Mouse (Mus musculus) limb, embryonic 15.5 days (tissue): ENCODE data around the gene Avl9. TPM values are rescaled to one million over a fixed set of nuclear protein-coding genes. Genes with fewer than 3 reads are reported as not detected.
A peak's percentile ranks its signal among the peaks of the same experiment; 100 is the strongest.

ENCODE experiments used
- ATAC-seq: fragments of 200-750 bp; cut with Nextera tagmentation; 2 replicates; pipeline ENCODE4 v1.8.0; 2017; ENCODE audit warnings: low read depth, moderate TSS enrichment; ENCODE audit not compliant: insufficient number of reproducible peaks, low FRiP score, low TSS enrichment
- H3K27ac ChIP-seq: fragments of 300-500 bp; sonication (generic); 2 replicates; pipeline ENCODE4 v1.5.1; 2015; ENCODE audit warnings: moderate library complexity, mild to moderate bottlenecking, inconsistent platforms
- H3K27me3 ChIP-seq: fragments of 300-500 bp; sonication (generic); 2 replicates; pipeline ENCODE4 v1.6.1; 2015; ENCODE audit warnings: inconsistent platforms
- H3K36me3 ChIP-seq: fragments of 300-500 bp; sonication (generic); 2 replicates; pipeline ENCODE4 v1.6.1; 2015; ENCODE audit warnings: inconsistent platforms
- H3K4me1 ChIP-seq: fragments of 300-500 bp; sonication (generic); 2 replicates; pipeline ENCODE4 v1.6.1; 2015; ENCODE audit warnings: inconsistent platforms
- H3K4me2 ChIP-seq: fragments of 300-500 bp; sonication (generic); 2 replicates; pipeline ENCODE4 v1.6.1; 2015; ENCODE audit warnings: mild to moderate bottlenecking, inconsistent platforms
- H3K4me3 ChIP-seq: fragments of 300-500 bp; sonication (generic); 2 replicates; pipeline ENCODE4 v1.5.1; 2015; ENCODE audit warnings: mild to moderate bottlenecking, inconsistent platforms
- H3K9ac ChIP-seq: fragments of 300-500 bp; sonication (generic); 2 replicates; pipeline ENCODE4 v1.6.1; 2015; ENCODE audit warnings: inconsistent platforms
- H3K9me3 ChIP-seq: fragments of 300-500 bp; sonication (generic); 2 replicates; pipeline ENCODE4 v1.6.1; 2016; ENCODE audit warnings: inconsistent platforms
- WGBS: fragments of 180-500 bp; shearing (Covaris S2); methylation state at CpG from one replicate; pipeline ENCODE4 v1.1.7; 2015; 5-methylcytosine and 5-hydroxymethylcytosine counted together
- polyA plus RNA-seq: library from polyadenylated mRNA; unstranded; fragments of >200 nt; fragmentation: Nextera tagmentation; extraction: Ambion mirVana; gene quantifications from 2 replicates; pipeline ENCODE4 v1.2.1, GENCODE M21; 2015

Avl9 gene
- polyA plus RNA-seq: 7.9 and 8.2 TPM in 2 replicates

- Histone ChIP-seq H3K36me3 (no peaks in the 10 kb centered on the region), H3K9ac (peak within 1 kb of the TSS; percentile 87), H3K4me1 (0 out of 2 replicates have a peak, but pooled peaks cover 3% of the 10 kb centered on the region), H3K27me3 (no peaks in the 10 kb centered on the region), H3K4me2 (peak within 1 kb of the TSS; percentile 59), H3K27ac (peak within 1 kb of the TSS; percentile 98), H3K9me3 (no peaks in the 10 kb centered on the region), H3K4me3 (peak within 1 kb of the TSS; percentile 86)
- WGBS: under 1% methylated on average over 63 of the region's 64 CpGs
- peak; percentile 99 for ATAC-seq
These were observed at the start of gene Avl9 for GRCm38 (mm10) chr6:56714574-56715269. TSS of gene Avl9 (plus strand) at chr6:56714899.

- ATAC-seq: no peak
- 90% methylated on average over 3 of the region's 3 CpGs for WGBS
- no peak overlapping the region for H3K27ac ChIP-seq
- no peaks in the 10 kb centered on the region for H3K36me3 ChIP-seq
- H3K4me3 ChIP-seq: no peak overlapping the region
- H3K4me2 ChIP-seq: no peak overlapping the region
- no peaks in the 10 kb centered on the region for H3K9me3 ChIP-seq
- no peaks in the 10 kb centered on the region for H3K27me3 ChIP-seq
- no peak overlapping the region for H3K9ac ChIP-seq
- no peaks in the 10 kb centered on the region for H3K4me1 ChIP-seq
These were observed 26.5 kb upstream of the Avl9 start for GRCm38 (mm10) chr6:56688238-56688637.

- Histone ChIP-seq H3K4me3 (no peak overlapping the region), H3K9ac (no peak overlapping the region), H3K9me3 (no peaks in the 10 kb centered on the region), H3K4me1 (no peaks in the 10 kb centered on the region), H3K27ac (no peak overlapping the region), H3K36me3 (no peaks in the 10 kb centered on the region), H3K27me3 (no peaks in the 10 kb centered on the region), H3K4me2 (no peak overlapping the region)
- WGBS: 6% methylated on average over 2 of the region's 2 CpGs
- no peak for ATAC-seq
These were observed 23.5 kb upstream of the Avl9 start for GRCm38 (mm10) chr6:56691205-56691604.

- no peak overlapping the region for H3K27ac ChIP-seq
- H3K4me2 ChIP-seq: no peak overlapping the region
- H3K4me3 ChIP-seq: no peak overlapping the region
- no peaks in the 10 kb centered on the region for H3K36me3 ChIP-seq
- no peaks in the 10 kb centered on the region for H3K4me1 ChIP-seq
- ATAC-seq: no peak
- H3K9ac ChIP-seq: no peak overlapping the region
- H3K9me3 ChIP-seq: no peaks in the 10 kb centered on the region
- H3K27me3 ChIP-seq: no peaks in the 10 kb centered on the region
- WGBS: 61% methylated on average over 4 of the region's 4 CpGs
These were observed 22.3 kb upstream of the Avl9 start for GRCm38 (mm10) chr6:56692445-56692844.

GRCm38 (mm10) chr6:56703931-56704900 lies 10.5 kb upstream of the Avl9 start, which contains the start of gene Lsm5:
TSS of gene Lsm5 (minus strand) at chr6:56704710.
- Histone ChIP-seq H3K27me3 (no peaks in the 10 kb centered on the region), H3K4me3 (peak within 1 kb of the TSS; percentile 79), H3K9me3 (no peaks in the 10 kb centered on the region), H3K27ac (peak within 1 kb of the TSS; percentile 57; the same call in 1 of the 2 replicates), H3K4me2 (peak within 1 kb of the TSS; percentile 73), H3K4me1 (no peaks in the 10 kb centered on the region), H3K36me3 (no peaks in the 10 kb centered on the region), H3K9ac (peak within 1 kb of the TSS; percentile 56)
- under 1% methylated on average over 46 of the region's 46 CpGs for WGBS
- ATAC-seq: 0 out of 2 replicates have a peak, but pooled peaks have one; percentile 30

- Histone ChIP-seq H3K4me2 (peak overlapping the region; percentile 59), H3K36me3 (no peaks in the 10 kb centered on the region), H3K27ac (peak overlapping the region; percentile 98), H3K4me3 (peak overlapping the region; percentile 86), H3K27me3 (no peaks in the 10 kb centered on the region), H3K4me1 (0 out of 2 replicates have a peak, but pooled peaks cover 3% of the 10 kb centered on the region), H3K9me3 (no peaks in the 10 kb centered on the region), H3K9ac (no peak overlapping the region)
- 44% methylated on average over 7 of the region's 7 CpGs for WGBS
- no peak for ATAC-seq
These were observed 519 bp upstream of the Avl9 start for GRCm38 (mm10) chr6:56714186-56714573.

GRCm38 (mm10) chr6:56715270-56715666 lies 569 bp downstream of the Avl9 start:
- peak overlapping the region; percentile 87 for H3K9ac ChIP-seq
- no peaks in the 10 kb centered on the region for H3K36me3 ChIP-seq
- H3K9me3 ChIP-seq: no peaks in the 10 kb centered on the region
- H3K4me3 ChIP-seq: peak overlapping the region; percentile 86
- ATAC-seq: no peak
- H3K4me1 ChIP-seq: 0 out of 2 replicates have a peak, but pooled peaks cover 3% of the 10 kb centered on the region
- H3K4me2 ChIP-seq: peak overlapping the region; percentile 59
- peak overlapping the region; percentile 98 for H3K27ac ChIP-seq
- H3K27me3 ChIP-seq: no peaks in the 10 kb centered on the region
- 0% methylated on average over 25 of the region's 25 CpGs for WGBS

GRCm38 (mm10) chr6:56719071-56719470 lies 4.4 kb downstream of the Avl9 start:
- no peak overlapping the region for H3K4me2 ChIP-seq
- no peaks in the 10 kb centered on the region for H3K27me3 ChIP-seq
- H3K36me3 ChIP-seq: peaks cover 4% of the 10 kb centered on the region; the same call in 1 of the 2 replicates
- no peak for ATAC-seq
- 0 out of 2 replicates have a peak, but pooled peaks cover 7% of the 10 kb centered on the region for H3K4me1 ChIP-seq
- no peaks in the 10 kb centered on the region for H3K9me3 ChIP-seq
- WGBS: 71% methylated on average over 1 of the region's 1 CpGs
- no peak overlapping the region for H3K27ac ChIP-seq
- H3K4me3 ChIP-seq: no peak overlapping the region
- no peak overlapping the region for H3K9ac ChIP-seq

GRCm38 (mm10) chr6:56720877-56721276 lies 6.2 kb downstream of the Avl9 start:
- no peak for ATAC-seq
- no peaks in the 10 kb centered on the region for H3K27me3 ChIP-seq
- H3K9me3 ChIP-seq: no peaks in the 10 kb centered on the region
- no peak overlapping the region for H3K9ac ChIP-seq
- 0 out of 2 replicates have a peak, but pooled peaks cover 7% of the 10 kb centered on the region for H3K4me1 ChIP-seq
- 31% methylated on average over 3 of the region's 3 CpGs for WGBS
- H3K4me3 ChIP-seq: no peak overlapping the region
- no peak overlapping the region for H3K27ac ChIP-seq
- peaks cover 12% of the 10 kb centered on the region for H3K36me3 ChIP-seq
- H3K4me2 ChIP-seq: no peak overlapping the region

GRCm38 (mm10) chr6:56732545-56732944 lies 17.8 kb downstream of the Avl9 start:
- Histone ChIP-seq H3K9ac (no peak overlapping the region), H3K4me1 (no peaks in the 10 kb centered on the region), H3K9me3 (no peaks in the 10 kb centered on the region), H3K27ac (no peak overlapping the region), H3K27me3 (no peaks in the 10 kb centered on the region), H3K4me3 (no peak overlapping the region), H3K4me2 (no peak overlapping the region), H3K36me3 (peaks cover 46% of the 10 kb centered on the region)
- WGBS: 84% methylated on average over 2 of the region's 2 CpGs
- ATAC-seq: no peak

GRCm38 (mm10) chr6:56745950-56746543 lies 31.3 kb downstream of the Avl9 start:
- 53% methylated on average over 5 of the region's 5 CpGs for whole genome bisulfite sequencing

More at GRCm38 (mm10) chr6:56745950-56746543, 31.3 kb downstream of the Avl9 start:
- H3K36me3 ChIP-seq: peaks cover 26% of the 10 kb centered on the region
- no peaks in the 10 kb centered on the region for H3K4me1 ChIP-seq
- no peaks in the 10 kb centered on the region for H3K9me3 ChIP-seq
- H3K27ac ChIP-seq: no peak overlapping the region
- H3K4me3 ChIP-seq: no peak overlapping the region
- ATAC-seq: no peak
- no peak overlapping the region for H3K4me2 ChIP-seq
- H3K9ac ChIP-seq: no peak overlapping the region
- no peaks in the 10 kb centered on the region for H3K27me3 ChIP-seq
